Mouse (Mus musculus) adrenal gland (tissue): ENCODE measurements around the gene Syne1.

Experiments used
- intact Hi-C: fragments of 180-260 bp; cut with DNase I; formaldehyde crosslinking; loops from one replicate; pipeline ENCODE4 v1.15.1; 2025

Gene Syne1

GRCm38 (mm10) chr10:5163286-5163685 is 388.0 kb downstream of the Syne1 start:
- intact Hi-C loops: loop anchor here (5.0 kb wide), 3 partner anchors 486 to 736 kb away; no protein-coding TSS in a partner anchor

GRCm38 (mm10) chr10:5161394-5161872 is 389.8 kb downstream of the Syne1 start:
- intact Hi-C loops: loop anchor here (5.0 kb wide), 3 partner anchors 484 to 734 kb away; no protein-coding TSS in a partner anchor

- intact Hi-C loops: loop anchor here (5.0 kb wide), 3 partner anchors 482 to 732 kb away; no protein-coding TSS in a partner anchor
These were observed 391.6 kb downstream of the Syne1 start for GRCm38 (mm10) chr10:5159679-5160078.

- intact Hi-C loops: no loop called here
These were observed 398.2 kb downstream of the Syne1 start for GRCm38 (mm10) chr10:5153047-5153446.

GRCm38 (mm10) chr10:5141471-5141870 is 409.8 kb downstream of the Syne1 start:
- intact Hi-C loops: no loop called here

- intact Hi-C loops: no loop called here
These were observed 411.4 kb downstream of the Syne1 start for GRCm38 (mm10) chr10:5139932-5140264.

- intact Hi-C loops: no loop called here
These were observed 411.9 kb downstream of the Syne1 start for GRCm38 (mm10) chr10:5139246-5139931.

- intact Hi-C loops: no loop called here
These were observed 419.2 kb downstream of the Syne1 start for GRCm38 (mm10) chr10:5132050-5132449.

GRCm38 (mm10) chr10:5130495-5130894 is 420.8 kb downstream of the Syne1 start:
- intact Hi-C loops: no loop called here

GRCm38 (mm10) chr10:5124757-5125156 is 426.5 kb downstream of the Syne1 start:
- intact Hi-C loops: no loop called here

- intact Hi-C loops: no loop called here
These were observed 434.6 kb downstream of the Syne1 start for GRCm38 (mm10) chr10:5116720-5117119.

GRCm38 (mm10) chr10:5116155-5116554 is 435.1 kb downstream of the Syne1 start:
- intact Hi-C loops: no loop called here

- intact Hi-C loops: no loop called here
These were observed 440.5 kb downstream of the Syne1 start for GRCm38 (mm10) chr10:5110773-5111172.

GRCm38 (mm10) chr10:5097754-5098137 is 453.5 kb downstream of the Syne1 start:
- intact Hi-C loops: no loop called here

- intact Hi-C loops: no loop called here
These were observed 454.1 kb downstream of the Syne1 start for GRCm38 (mm10) chr10:5096996-5097753.

- intact Hi-C loops: no loop called here
These were observed 462.1 kb downstream of the Syne1 start for GRCm38 (mm10) chr10:5089133-5089532.

- intact Hi-C loops: no loop called here
These were observed 463.9 kb downstream of the Syne1 start for GRCm38 (mm10) chr10:5087336-5087735.

GRCm38 (mm10) chr10:5086329-5086728 is 465.0 kb downstream of the Syne1 start:
- intact Hi-C loops: no loop called here

- intact Hi-C loops: no loop called here
These were observed 465.5 kb downstream of the Syne1 start for GRCm38 (mm10) chr10:5085792-5086191.

- intact Hi-C loops: no loop called here
These were observed 467.6 kb downstream of the Syne1 start for GRCm38 (mm10) chr10:5083716-5084115.

GRCm38 (mm10) chr10:5079945-5080468 is 471.3 kb downstream of the Syne1 start:
- intact Hi-C loops: no loop called here

- intact Hi-C loops: no loop called here
These were observed 475.6 kb downstream of the Syne1 start for GRCm38 (mm10) chr10:5075724-5076123.
